Mouse (Mus musculus) small intestine, adult 2 months (tissue): ENCODE data around the gene Zcchc10.

Source experiments
- CTCF ChIP-seq: fragments of 200-500 bp; IDR thresholded peaks from 2 replicates; pipeline ENCODE4 v1.5.1; 2012; ENCODE audit warnings: low read depth, mild to moderate bottlenecking, control low read depth, inconsistent platforms, low read length, moderate library complexity, mixed read lengths; ENCODE audit not compliant: insufficient replicate concordance, insufficient read length; ENCODE audit errors: extremely low read depth
- POLR2A ChIP-seq: fragments of 200-500 bp; IDR thresholded peaks from 2 replicates; pipeline ENCODE4 v1.6.1; 2012; ENCODE audit warnings: low read depth, mild to moderate bottlenecking, control low read depth, inconsistent platforms, low read length, moderate library complexity

DNA sequence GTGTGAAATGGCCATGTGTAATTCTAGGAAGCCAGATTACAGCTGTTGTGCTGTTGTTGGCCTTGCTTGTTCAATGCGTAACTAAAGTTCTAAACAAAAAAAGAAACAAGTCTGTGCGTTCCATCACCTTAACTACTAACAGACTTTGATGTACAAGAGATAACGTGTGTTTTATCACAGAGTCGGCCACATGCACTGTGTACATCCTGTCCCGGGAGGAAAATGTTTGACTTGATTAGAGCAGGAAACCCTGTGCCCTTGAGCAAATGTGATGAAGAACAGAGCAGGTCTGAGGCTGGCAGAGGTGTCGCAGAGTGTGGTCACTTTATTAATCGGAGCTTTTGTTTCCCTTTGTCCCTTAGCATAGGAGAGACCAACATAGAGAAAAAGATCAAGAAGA, 5.8 kb downstream of the Zcchc10 start:
- TF ChIP-seq POLR2A (no peak), CTCF (no peak)
